Mouse (Mus musculus): Measurements from ENCODE around the gene Lrrc20.
"Not testable (repeated sequence)": the region's sequence is repeated elsewhere in the genome, so short reads cannot be mapped to it uniquely, and the experiment has no call there.

Gene Lrrc20

DNA sequence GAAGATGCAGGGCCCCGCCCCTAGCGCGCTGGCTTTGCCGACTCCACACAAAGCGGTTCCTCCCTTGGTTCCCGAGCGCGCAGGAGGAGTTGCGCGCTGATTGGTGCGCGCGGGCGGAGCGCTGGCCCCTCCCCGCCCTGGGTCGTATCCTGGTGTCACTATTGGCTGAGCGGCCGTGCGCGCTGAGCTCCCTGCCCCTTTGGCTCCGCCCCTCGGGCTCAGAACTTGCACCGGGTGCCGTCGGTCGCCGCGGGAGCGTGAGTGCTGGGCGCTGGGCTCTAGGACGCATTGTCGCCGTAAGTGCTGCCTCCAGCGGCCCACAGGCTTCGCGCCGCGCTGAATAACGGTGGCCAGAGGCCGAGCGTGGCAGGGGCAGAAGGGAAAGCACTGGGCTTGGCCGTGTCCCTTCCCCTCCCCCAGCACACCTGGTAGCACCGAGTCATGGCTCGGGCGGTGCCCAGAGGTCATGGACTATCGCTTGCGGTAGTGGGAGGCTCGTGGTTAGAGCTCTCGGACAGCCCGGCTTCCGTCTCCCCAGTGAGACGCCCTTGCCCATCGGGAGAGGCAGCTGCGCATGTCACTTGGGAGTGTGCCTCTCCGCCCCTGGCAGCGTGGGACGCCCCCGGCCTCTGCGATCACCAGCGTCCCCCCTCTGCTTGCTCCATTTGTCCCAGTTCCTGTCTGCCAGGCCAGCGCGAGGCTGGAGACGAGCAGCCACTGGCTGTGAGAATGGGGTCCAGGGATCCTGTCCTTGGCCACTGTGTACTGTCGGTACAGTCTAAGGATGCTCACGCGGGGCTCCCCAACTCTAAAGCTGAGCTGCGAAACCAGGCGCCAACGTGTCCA, at the start of gene Lrrc20:
TSS of gene Lrrc20 (plus strand) at position 208 of the 846 bp plus-strand sequence.
- DNase-seq (ENCODE audit: low spot score), result peak; percentile 96

GRCm38 (mm10) chr10:61426251-61426757, 49.3 kb upstream of the Lrrc20 start:
- DNase-seq (ENCODE audit: low spot score), result no peak

- DNase-seq (ENCODE audit: low spot score), result no peak
Measured at GRCm38 (mm10) chr10:61427951-61428350, 47.6 kb upstream of the Lrrc20 start.

DNA sequence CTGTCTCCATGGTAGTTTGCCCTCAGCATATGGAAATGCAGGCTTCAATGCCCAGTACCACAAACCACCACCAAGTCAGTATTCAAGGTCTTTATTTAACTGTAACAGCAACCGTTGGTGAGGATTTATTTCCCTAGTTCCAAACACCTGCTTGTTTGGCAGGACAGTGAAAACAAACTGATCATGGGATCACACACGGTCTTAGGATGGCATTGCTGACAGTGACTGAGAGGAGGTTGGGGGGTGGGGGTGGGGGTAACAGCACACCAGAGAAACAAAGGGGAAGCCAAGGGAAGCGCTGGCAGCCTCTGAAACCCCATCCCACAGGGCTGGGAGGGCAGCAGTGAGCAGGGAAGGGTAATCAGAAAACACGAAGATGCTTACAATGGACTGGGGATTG, 47.2 kb upstream of the Lrrc20 start:
- DNase-seq (ENCODE audit: low spot score), result no peak

DNA sequence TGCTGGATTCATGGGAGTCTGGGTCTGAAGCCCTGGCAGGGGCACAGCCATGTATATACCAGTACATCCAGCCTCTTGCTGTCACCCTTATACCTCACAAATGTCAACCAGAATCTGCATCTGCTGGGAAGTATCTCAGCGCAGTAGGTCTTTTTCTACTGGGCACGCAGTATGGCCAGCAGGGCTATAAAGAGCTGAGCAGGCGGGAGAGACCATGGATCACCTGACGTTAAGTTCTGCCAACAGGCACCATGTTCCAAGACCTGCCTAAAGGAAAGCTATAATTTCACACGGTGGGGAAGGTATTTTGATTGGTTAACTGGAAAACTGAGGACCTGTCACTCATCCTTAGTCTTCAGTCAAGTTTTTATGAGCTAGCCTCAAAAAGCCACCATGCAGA, 46.6 kb upstream of the Lrrc20 start:
- DNase-seq (ENCODE audit: low spot score), result no peak

- DNase-seq (ENCODE audit: low spot score), result no peak
Measured at GRCm38 (mm10) chr10:61431375-61431774, 44.2 kb upstream of the Lrrc20 start.

- no peak for DNase-seq (ENCODE audit: low spot score)
Measured at GRCm38 (mm10) chr10:61440202-61440800, 35.3 kb upstream of the Lrrc20 start.

DNA sequence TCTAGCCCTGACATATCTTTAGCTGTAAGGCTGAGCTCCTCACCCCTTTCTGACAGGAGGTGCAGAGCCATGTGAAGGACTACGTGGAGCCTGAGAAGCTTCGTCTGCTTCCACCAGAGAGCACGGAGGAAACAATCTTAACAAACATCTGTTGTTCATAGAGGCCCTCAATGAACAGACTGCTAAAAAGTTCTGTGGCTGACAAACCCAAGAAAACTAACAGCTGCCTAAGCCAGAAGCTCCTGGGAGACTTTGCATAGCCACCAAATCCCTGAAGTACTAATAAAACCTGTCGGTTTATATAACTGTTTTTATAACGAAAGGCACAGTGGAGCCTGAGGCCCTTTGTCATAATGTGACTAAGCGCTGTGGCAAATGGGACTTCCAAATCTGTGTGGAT, 32.1 kb upstream of the Lrrc20 start:
- DNase-seq (ENCODE audit: low spot score), result no peak

DNA sequence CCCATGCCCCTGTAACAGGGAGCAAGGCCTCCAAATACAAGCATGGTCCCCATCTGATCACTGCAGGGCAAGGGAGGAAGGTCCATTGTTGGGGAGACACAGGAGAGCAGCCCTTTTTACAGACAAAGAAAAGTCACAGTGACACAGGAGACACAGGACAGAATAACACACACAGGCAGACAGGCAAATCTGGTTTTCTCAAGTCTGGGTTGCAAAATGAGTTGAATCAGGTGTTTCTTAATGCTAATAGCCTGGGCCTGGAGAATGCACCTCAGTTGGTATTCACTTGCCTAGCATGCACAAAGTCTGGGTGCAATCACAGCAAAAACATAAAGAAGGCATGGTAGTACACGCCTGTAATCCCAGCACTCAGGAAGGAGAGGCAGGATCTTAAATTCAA, 31.7 kb upstream of the Lrrc20 start:
- no peak for DNase-seq (ENCODE audit: low spot score)

- no peak for DNase-seq (ENCODE audit: low spot score)
Measured at GRCm38 (mm10) chr10:61445016-61445415, 30.6 kb upstream of the Lrrc20 start.

DNA sequence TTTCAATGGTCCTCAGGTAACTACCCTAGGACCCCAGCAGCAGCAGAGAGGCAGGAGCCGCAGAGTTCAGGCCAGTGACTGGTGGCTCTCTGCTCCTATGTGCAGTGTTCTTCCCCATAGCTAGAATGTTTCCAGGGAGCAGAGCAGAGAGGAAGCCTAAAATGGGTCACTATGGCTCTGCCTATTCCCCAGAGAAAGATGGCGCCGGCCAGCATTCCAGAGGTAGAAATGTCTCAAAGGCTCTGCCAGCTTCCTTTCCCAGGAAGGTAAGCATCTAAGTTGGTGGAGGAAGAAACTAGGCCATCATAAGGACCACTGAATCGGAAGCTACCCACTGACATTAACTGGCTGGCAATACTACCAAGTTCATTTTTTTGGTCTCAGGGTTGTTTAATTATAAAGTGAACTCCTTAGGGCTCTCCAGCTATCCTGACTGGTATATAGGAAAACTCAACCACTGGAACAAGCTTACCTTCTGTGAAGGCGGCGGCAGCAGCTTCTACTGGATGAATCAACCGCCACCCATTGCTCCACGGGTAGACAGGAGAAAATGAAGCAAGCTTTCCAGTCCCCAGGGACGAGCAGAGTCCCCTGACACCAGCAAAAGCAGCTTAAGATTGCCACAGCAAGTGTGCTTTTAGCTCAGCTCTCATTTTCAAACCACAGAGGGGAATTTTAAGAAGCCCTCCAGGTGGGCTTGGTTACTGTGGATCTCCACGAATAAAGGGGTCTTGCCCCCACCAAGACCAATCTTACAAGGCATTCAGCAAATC, 27.8 kb upstream of the Lrrc20 start:
- DNase-seq (ENCODE audit: low spot score), result no peak

GRCm38 (mm10) chr10:61448834-61449233, 26.8 kb upstream of the Lrrc20 start:
- no peak for DNase-seq (ENCODE audit: low spot score)

- peak; percentile 60 for DNase-seq (ENCODE audit: low spot score)
Measured at GRCm38 (mm10) chr10:61451463-61451930, 24.1 kb upstream of the Lrrc20 start.

DNA sequence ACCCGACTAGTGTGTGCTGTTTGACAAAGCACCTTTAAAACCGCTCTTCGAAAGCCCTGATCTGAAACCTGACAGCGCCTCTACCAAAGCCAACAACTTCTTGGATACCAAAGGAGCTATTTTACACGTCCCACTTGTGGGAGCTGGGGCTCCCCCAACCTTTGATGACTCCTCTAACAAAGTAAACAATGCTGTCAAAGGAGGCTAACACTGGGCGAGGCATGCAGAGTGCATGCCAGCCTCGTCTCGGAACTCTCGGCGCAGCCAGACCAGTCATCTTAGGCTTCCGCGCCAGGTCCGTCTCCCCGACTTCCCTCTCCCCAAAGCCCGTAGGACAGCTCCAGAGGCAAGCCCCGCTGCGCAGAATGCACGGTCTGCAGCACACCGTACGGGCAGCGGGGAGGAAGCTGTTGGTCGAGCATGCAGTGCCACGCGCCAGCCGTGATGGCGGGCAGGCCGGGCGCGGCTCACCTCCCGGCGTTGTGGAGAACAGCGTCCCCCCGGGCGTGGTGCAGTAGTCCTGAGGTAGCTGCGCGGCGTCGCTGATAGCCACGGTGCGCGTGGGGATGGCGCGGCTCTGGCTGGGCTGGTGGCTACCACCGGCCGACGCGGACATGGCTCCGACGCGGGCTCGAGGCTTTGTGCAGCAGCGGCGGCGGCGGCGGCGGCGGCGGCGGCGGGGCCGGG, 23.5 kb upstream of the Lrrc20 start:
- peak; percentile 36 for DNase-seq (ENCODE audit: low spot score)

DNA sequence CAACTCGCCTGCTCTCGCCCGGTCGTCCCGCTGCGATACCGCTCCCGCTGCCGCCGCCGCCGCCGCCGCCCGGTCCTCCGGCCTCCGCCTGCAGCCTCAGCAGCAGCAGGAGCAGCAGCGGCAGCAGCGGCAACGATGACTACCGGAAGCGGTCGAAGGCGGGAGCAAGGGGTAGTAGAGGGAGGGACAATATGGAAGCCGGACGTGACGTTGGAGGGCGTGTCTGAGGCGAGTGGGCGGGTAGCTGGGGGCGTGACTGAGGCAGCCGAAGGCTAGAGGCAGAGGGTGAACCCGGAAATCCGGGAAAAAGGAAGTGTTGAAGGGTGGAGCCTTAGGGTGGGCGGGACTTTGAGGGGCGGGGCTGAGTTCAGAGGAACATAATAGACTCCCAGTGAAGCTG, 23.0 kb upstream of the Lrrc20 start, which contains the start of gene Eif4ebp2:
TSS of gene Eif4ebp2 (minus strand) at position 17 of the 400 bp plus-strand sequence.
- peak; percentile 98 for DNase-seq (ENCODE audit: low spot score)

DNA sequence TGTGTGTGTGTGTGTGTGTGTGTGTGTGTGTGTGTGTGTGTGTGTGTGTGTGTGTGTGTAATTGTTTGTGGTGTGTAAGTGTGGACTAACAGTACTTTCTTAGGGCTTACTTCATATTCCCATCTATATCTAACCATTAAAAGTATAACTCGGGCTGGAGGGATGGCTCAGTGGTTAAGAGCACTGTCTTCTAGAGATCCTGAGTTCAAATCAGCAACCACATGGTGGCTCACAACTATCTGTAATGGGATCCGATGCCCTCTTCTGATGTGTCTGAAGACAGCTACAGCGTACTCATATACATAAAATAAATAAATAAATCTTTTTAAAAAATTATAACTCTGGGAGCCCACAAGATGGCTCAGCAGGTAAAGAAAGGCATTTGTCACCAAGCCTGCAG, 22.4 kb upstream of the Lrrc20 start:
- DNase-seq (ENCODE audit: low spot score), result not testable (repeated sequence)

GRCm38 (mm10) chr10:61457182-61457581, 18.4 kb upstream of the Lrrc20 start:
- no peak for DNase-seq (ENCODE audit: low spot score)

- peak; percentile 37 for DNase-seq (ENCODE audit: low spot score)
Measured at GRCm38 (mm10) chr10:61465009-61465408, 10.6 kb upstream of the Lrrc20 start.

DNA sequence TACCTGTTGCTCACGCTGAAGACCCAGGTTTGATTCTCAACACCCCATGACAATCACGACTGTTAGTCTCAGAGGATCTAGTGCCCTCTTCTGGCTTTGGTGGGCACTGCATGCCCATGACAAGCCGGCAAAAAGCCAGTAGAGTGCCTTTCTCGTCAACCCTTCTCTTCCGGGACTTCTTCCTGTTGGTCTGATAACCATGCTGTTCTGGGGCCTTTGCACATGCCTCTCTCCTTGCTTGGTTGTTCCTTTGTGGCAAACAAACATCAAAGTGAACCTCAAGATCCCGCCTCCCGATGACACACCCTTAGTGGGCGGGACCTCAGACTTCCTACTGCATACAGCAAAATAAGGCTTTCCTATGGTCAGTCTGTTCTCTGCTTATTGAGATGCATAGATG, 9.4 kb upstream of the Lrrc20 start:
- DNase-seq (ENCODE audit: low spot score), result no peak

GRCm38 (mm10) chr10:61466873-61467272, 8.7 kb upstream of the Lrrc20 start:
- peak; percentile 66 for DNase-seq (ENCODE audit: low spot score)

GRCm38 (mm10) chr10:61468900-61469299, 6.7 kb upstream of the Lrrc20 start:
- no peak for DNase-seq (ENCODE audit: low spot score)

- DNase-seq (ENCODE audit: low spot score), result no peak
Measured at GRCm38 (mm10) chr10:61473640-61474039, 2.0 kb upstream of the Lrrc20 start.

Data from c-Kit-positive CD71-positive TER-119-positive erythroid progenitor cells, embryonic 14.5 days (primary cell).